Mouse (Mus musculus) spleen, embryonic (tissue): Measurements from ENCODE around the gene Appbp2.

Source experiments
- CTCF ChIA-PET: fragments of 350-600 bp; sonication (Branson Sonifier 250); formaldehyde crosslinking; loops from one replicate; lab custom pipeline; 2022; lab: Charles Lee

Appbp2 gene

DNA sequence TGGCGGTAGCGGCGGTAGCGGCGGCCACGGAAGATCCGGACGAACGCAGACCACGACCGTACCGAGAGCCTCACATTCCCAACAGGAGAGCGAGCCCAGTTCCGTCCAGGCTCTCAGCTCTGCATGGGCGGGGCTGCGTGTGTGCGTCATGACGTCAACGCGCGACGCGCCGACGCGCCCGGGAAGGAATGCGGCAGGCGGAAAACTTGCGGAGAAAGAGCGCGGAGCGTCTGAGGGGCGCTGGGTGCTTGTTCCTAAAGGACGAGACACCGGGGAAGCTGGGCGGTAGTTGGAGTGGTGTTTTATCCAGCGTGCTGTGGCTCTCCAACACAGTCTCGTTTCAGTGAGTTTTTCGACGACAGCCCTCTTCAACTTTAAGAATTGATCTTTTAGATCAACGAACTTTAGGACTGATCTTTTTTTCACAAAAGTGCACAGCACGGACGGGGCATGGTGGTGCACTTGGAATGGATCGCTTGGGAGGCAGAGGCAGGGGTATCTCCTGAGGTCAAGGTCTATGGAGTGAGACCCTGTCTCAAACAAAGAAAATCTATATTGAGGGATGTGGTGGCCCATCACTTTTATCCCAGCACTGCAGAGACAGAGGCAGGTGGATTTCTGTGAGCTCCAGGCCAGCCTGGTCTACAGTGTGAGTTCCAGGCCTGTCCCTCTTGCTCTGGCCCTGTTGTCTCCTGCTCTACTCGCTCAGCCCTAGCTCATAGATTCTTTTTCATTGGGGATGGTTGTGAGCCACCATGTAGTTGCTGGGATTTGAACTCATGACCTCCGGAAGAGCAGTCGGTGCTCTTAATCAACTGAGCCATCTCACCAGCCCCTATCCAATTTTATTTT, at the start of gene Appbp2:
Appbp2 (minus strand) TSS at position 141 of the 852 bp plus-strand sequence.
- CTCF ChIA-PET: interaction anchor here (0.6 to 0.7 kb wide), 2 partner anchors 24 to 71 kb away, joined by 3 read pairs; no protein-coding TSS in a partner anchor

DNA sequence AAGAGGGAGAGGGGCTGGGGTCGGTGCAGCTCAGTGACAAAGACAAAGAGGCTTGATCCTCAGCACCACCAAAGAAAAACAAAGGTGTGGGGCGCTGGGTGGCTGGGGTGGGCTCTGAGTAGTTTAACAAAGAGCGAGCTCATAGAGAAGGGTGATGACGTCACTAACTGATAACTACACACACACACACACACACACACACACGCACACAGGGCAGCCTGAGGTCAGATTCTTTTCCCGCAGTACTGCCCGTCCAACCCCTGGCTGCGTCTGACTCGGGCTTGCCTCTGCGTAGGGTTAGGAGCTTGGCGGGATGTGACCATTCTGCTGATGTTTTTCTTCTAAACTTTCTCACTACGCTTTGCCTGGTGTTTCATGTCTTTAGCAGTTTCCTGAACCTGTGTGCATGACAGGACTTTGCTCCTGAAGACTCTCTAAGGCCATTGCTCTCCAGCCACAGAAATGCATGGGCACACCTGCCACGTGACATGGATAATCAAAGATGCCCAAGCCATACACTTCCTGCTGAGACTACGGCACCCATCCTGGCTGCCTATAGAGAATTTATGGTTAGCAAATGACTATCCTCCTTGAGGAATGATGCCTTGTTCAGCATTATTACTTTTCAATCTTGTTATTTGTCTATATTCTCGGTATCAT, 46.4 kb upstream of the Appbp2 start:
- CTCF ChIA-PET: interaction anchor here (0.7 kb wide), 1 partner anchor 58 kb away, joined by 3 read pairs; no protein-coding TSS in a partner anchor

DNA sequence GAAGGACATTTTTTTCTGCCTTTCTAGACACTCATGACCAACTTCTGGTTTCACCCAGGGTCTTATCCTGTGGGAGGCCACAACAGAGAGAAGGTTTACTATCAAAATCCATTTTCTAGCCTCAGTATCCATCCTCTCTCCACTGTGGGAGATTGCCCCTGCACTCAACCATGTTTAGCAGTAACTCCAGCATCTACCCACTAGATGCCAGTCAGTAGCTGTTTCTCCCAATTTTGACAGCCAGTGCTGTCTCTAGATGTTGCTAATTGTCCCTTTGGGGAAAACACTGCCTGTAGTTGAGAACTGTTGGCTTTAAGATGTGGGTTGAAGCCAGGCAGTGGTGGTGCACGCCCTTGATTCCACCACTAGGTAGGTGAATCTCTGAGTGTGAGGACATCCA, 43.2 kb upstream of the Appbp2 start:
- CTCF ChIA-PET: interaction anchor here (0.7 kb wide), 1 partner anchor 145 kb away, joined by 9 read pairs; no protein-coding TSS in a partner anchor

DNA sequence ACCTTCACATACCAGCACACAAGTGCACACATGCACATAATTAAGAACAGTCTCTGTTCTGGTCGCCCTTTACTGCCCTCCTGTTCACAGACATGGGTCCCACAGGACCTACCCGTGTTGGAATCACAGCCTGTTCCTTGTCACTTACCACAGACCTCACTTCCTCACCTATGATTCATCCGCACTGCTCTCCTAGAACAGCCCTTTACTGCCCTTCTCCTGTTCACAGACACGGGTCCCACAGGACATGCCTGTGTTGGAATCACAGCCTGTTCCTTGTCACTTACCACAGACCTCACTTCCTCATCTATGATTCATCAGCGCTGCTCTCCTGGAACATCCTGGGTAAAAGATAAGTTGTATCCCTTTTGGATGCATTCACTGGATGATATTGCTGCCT, 42.7 kb upstream of the Appbp2 start:
- CTCF ChIA-PET: no interaction called here

DNA sequence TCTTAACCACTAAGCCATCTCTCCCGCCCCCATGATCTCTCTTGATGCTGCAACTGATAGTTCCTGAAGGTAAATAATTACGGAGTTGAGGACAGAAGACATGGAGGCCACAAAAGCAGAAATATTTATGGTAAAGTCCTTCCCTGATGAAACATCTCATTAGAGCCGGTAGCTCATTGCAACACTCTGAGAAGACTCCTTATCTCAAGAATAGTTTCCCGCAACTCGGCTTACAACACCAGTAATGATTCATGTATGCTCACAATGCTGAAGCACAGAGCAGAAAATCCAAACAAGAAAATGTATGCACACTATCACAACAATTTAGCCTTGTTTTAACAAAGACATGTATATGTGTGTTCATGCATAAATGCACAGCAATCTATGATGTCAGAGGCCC, 40.2 kb upstream of the Appbp2 start:
- CTCF ChIA-PET: interaction anchor here (0.6 kb wide), 1 partner anchor 109 kb away, joined by 9 read pairs; no protein-coding TSS in a partner anchor

DNA sequence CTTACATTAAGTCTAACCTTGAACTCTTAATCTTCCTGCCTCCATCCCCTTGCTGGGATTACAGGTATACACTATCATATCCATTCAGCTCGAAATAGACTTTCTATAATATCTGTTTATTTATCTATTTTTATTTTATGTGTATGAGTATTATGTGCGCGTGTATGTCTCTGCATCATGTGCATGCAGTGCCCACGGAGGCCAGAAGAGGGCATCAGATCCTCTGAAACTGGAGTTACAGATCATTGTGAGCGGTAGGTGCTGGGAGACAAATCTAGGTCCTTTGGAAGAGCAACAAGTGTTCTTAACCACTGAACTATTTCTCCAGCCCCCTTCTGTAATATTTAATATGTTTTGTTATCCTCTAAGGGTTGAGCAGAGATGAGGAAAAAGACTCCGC, 38.4 kb upstream of the Appbp2 start:
- CTCF ChIA-PET: interaction anchor here (0.5 kb wide), 1 partner anchor 26 kb away, joined by 3 read pairs; no protein-coding TSS in a partner anchor

DNA sequence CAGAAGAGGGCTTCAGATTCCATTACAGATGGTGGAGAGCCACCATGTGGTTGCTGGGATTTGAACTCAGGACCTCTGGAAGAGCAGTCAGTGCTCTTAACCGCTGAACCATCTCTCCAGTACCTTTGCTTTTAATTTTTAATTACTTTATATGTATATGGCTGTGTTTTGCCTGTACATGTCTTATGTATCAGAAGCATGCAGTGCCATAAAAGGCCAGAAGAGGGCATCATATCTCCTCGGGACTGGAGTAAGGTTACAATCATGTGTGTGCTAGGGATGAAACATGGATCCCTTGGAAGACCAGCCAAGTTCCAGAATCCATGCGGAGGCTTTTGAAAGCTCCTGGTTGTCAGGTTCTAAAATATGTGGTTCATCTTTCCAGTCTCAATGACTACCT, 35.7 kb upstream of the Appbp2 start:
- CTCF ChIA-PET: interaction anchor here (0.7 kb wide), 1 partner anchor 89 kb away, joined by 6 read pairs; no protein-coding TSS in a partner anchor

DNA sequence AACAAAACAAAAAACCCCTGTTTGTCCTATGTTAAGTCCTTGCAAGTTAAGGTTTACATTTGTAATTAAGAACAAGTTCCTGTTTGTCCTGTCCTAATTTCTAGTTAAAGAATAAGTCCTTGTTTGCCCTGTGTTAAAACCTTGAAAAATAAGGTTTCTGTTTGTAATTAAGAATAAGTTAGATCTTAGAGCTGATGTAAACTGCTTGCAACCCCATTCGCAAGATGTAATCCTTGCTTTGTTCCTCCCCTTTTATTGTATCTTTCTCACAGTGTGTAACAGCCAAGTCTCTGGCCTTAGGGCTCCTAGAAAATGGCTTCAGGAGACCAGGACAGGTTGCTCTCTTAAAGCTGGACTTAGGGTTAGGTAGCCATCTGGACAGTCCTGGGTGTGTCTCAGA, 32.5 kb upstream of the Appbp2 start:
- CTCF ChIA-PET: no interaction called here

DNA sequence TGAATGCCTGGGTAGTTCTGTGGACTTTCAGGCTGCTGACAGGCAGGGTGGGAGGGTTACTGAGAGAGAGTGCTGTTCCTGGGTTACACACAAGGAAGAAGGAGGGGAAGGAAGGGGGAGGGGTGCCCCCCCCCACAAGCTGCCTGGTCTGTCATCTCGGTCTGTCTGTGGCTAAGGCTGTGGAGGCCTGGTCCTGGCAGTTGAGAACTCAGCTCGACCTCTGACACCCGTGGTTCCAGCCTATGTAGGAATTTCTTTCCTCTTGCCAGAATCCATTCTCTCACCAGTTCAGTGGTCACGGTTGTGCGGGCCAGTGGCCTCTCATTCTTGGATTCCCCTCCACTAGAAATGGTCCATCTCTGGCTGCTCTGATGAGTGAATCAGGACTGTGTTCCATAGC, 29.7 kb upstream of the Appbp2 start:
- CTCF ChIA-PET: no interaction called here

DNA sequence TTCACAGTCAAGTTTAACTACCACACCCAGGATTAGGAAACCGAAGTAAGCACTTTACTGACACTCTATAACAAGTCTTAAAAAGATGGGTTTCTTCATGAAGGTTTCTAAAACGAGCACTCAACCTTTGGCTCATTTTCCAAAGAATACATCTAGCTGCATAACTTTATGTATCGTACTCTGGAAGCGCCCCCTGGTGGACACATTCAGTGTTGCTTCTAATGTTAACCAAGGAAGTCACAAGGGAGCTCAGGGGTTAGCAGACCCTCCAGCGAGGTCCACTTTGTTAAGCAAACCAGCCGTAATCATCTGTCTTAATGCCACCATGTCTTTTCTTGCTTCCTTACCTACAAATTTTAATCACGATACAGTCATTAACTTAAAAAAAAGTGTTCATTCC, 26.3 kb upstream of the Appbp2 start:
- CTCF ChIA-PET: interaction anchor here (0.9 to 1.0 kb wide), 3 partner anchors 8 to 343 kb away, joined by 3 to 4 read pairs (median 4); no protein-coding TSS in a partner anchor

DNA sequence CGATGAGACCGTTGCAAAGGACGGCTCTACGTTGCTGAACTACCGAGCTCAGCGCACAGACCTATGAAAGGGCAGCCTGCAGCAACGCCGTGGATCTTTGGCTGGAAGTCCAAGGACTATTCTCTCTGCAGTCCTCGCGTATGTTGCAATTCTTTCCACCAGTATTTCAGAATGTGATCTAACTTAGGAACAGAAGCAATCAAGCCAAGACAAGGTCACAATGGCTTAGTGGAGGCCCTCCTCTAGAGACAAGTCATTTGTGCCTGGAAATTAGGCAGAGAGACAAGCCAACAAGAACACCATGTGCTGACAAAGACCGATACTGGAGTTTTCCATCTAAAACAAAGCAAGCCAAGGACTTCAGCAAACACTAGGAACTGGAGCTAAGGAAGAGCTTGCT, 24.0 kb upstream of the Appbp2 start:
- CTCF ChIA-PET: no interaction called here

DNA sequence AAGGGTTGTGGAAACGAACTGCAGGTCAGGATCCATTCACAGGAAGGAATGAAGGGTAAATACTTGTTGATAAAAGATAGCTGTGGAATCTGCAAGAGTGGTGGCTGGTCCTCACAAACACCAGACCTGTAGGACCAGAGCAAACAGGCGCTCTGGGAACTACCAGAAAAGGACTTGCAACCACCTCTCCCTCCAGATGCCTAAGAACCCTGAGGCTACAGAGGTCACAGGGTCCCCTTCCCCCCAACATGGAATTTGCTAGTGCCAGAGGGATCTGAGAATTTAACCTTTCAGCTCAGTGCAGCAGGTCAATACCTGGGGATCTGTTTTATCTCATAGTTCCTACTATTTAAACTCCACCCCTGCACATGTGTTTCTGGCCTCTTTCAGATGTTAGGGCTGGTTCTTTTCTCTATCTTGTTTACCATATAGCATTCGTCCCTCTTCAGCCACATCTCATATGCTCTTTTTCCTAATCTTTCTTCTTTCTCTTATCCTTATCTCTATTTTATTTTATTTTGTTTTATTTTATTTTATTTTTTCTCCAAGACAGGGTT, 20.6 kb upstream of the Appbp2 start:
- CTCF ChIA-PET: interaction anchor here (0.5 kb wide), 1 partner anchor 100 kb away, joined by 3 read pairs; no protein-coding TSS in a partner anchor

DNA sequence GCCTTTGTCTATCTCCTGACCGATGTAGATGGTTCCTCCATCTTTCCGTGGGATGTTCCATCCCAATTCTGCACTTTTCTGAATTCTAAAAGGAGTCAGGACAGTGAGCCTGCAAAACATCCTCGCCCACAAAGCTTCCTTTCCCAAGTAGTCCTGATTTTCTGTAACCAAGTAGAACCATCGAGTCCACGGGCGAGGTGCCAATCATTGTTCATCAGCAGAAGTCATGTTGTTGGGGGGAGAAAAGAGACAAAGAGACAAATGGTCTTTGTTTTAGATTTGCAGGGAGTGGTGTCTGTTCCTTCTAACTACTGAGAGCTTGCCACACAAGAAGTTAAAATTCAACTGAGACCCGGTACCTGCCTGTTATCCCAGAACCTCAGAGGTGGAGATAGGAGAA, 18.7 kb upstream of the Appbp2 start:
- CTCF ChIA-PET: no interaction called here

DNA sequence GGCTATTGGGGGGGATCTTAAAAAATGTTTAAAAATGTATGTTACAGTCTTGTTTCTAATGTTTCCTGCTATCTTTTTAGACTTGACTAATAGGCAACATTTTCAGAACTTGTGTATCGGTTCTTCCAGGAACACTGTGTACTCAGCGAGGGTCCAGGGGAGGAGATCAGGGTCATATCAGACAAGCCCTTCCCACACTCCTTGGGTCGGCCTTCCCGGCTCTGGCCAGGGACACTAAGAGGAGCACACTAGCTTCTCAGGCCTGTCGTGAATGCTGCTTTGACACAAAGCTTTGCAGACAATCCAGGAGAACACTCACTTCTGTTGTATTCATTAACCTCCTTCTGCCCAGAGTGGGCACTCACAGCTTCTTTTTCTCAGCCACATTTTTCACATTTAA, 18.1 kb upstream of the Appbp2 start:
- CTCF ChIA-PET: no interaction called here

DNA sequence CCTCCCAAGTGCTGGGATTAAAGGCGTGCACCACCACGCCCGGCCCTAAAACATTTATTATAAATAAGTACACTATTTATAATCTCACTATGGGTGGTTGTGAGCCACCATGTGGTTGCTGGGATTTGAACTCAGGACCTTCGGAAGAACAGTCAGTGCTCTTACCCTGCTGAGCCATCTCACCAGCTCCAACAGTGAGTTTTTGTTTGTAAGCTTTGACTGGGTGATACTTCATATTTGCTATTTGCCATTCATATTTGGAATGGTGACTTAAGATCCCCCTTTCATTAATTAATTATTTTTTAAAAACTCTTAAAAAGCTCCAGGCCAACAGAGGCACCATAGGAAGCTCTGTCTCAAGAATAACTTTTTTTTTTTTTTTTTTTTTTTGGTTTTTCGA, 17.0 kb upstream of the Appbp2 start:
- CTCF ChIA-PET: no interaction called here

DNA sequence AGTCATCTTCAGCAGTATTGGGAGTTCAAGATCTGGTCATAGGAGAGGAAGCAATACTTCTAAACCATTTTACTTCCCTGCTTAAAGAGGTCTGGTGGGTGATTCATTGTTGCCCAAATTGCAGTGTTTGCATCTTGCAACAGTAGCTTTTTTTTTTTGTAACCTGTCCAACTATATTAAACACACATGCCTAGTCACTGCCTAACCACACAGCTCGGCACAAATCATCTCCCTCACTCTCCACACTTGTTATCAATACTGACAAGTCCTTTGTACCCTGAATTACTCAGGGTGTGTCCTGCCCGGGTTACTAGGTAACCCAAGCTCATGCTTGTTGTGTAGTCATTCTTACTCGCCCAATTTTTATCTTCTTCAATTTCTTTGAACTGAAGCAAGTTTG, 15.5 kb upstream of the Appbp2 start:
- CTCF ChIA-PET: interaction anchor here (0.6 kb wide), 1 partner anchor 308 kb away, joined by 4 read pairs; no protein-coding TSS in a partner anchor

DNA sequence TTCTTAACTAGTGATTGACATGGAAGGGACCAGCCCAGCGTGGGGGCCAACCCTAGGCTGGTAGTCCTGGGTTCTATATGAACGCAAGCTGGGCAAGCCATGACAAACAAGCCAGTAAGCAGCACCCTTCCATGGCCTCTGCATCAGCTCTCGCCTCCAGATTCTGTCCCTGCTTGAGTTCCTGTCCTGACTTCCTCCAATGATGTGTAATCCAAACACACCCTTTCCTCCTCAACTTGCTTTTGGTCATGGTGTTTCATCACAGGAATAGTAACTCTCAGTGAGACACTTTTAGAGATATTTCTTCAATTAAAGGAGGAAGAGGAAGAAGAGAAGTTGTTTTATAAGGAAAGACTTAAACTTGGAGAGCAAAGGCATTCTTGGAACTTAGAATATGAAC, 14.4 kb upstream of the Appbp2 start:
- CTCF ChIA-PET: no interaction called here

DNA sequence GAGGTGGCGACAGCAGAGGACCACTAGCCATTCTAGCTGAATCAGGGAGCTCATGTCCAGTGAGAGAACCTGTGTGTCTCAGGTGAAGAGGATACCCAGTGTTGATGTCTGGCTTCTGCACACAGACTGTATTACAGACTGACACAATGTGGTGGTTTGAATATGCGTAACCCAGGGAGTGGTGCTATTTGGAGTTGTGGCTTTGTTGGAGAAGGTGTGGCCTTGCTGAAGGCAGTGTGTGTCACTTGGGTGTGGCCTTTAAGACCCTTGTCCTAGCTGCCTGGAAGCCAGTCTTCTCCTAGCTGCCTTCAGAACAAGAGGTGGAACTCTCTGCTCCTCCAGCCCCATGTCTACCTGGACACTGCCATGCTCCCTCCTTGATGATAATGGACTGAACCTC, 13.2 kb upstream of the Appbp2 start:
- CTCF ChIA-PET: no interaction called here

DNA sequence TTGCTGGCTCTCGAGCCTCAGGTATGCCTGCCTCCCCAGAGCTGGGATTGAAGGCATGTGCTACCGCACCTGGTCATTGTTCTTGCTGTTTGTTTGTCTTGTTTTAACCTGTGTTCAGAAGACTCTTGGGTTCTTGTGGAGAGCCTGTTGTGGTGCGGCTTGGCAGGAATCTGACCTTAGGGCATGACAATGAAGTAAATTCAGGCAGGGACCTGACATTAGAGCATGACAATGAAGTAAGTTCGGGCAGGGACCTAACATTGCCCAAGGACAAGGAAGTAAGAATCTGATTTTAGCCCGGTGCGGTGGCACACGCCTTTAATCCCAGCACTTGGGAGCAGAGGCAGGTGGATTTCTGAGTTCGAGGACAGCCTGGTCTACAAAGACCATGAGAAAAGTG, 6.3 kb upstream of the Appbp2 start:
- CTCF ChIA-PET: no interaction called here

DNA sequence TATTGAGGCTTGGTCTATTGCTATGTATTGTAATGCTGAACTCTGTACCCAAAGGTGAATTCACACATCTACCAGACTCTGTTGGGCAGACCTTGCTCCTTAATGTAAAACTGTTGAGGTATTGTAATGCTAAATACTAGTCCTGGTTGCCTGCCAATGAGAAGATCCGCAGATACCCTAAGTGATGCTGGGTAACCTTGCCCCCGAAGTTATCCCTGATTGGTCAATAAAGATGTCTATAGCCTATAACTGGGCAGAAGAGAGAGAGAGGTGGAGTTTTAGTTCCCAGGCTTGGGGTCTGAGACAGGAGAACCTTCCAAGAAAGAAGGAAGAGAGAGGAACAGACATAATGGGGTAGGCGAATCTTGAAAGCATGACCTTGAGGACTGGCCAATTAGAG, 5.3 kb upstream of the Appbp2 start:
- CTCF ChIA-PET: no interaction called here

DNA sequence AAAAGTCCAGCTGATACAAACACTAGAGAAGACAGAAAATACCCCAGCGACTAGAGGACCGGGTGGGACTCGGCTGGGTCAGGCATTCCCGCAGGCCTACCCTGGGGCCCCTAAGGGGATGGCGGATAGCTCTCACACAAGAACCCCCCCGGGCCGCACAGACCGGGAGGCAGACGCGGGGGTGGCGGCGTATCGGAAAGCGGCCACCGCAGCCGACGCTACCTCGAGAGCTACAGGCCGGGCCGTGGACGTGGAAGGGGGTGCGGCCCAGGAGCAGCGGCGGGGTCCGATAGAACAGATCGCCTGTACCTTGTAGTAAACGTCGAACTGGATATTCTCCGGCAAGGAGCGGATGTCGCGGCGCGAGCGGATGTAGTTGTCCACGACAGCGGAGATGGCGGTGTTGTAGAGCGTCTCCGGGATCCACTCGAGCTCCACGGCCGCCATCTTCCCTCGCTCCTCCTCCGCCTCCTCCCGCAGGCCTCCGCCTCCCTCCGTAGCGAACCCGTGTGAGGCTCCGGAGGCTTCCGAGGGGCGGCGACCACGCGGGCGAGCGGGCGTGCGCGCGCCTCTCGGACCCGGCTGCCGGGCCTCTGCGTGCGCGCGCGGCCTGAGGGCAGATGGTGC, 454 bp downstream of the Appbp2 start:
- CTCF ChIA-PET: interaction anchor here (0.7 kb wide), 1 partner anchor 25 kb away, joined by 3 read pairs; no protein-coding TSS in a partner anchor
